Mouse (Mus musculus): ENCODE measurements around the gene Samd15. TPM values are rescaled to one million over a fixed set of nuclear protein-coding genes. Genes with fewer than 3 reads are reported as not detected.

Samd15 gene
- total RNA-seq, 2 experiments from 2014 or later, result 0.14 to 0.50 TPM

DNA sequence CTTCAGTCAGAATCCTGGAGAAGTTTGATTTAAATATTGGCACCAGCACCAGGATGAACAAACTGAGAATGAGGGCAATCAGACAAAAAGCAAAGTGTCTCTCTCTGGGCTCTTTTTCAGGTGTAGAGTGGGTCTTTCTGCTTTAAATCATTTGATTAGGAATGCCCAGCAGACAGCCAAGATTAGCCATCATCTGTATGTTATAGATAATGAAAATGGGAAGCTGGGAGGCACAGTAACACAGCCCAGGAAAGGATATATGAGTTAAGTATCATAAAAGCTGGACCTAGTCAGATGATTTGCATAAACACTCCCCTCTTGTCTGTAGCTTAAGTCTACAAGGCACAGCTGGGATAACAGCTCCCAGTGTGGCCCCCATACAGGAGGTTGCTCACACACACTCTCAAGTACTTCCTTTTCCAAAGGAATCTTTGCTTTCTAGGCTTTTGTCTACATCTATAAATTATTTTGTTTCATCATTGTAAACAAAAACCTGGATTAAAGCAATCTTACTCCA lies 30.9 kb downstream of the Samd15 start:
- no peak for DNase-seq

- no peak for DNase-seq
These were observed 37.5 kb downstream of the Samd15 start for GRCm38 (mm10) chr12:87236882-87237483.

GRCm38 (mm10) chr12:87238632-87239031 lies 39.1 kb downstream of the Samd15 start, which contains the start of gene Noxred1:
Noxred1 (minus strand) TSS chr12:87238732.
- no peak for DNase-seq

DNA sequence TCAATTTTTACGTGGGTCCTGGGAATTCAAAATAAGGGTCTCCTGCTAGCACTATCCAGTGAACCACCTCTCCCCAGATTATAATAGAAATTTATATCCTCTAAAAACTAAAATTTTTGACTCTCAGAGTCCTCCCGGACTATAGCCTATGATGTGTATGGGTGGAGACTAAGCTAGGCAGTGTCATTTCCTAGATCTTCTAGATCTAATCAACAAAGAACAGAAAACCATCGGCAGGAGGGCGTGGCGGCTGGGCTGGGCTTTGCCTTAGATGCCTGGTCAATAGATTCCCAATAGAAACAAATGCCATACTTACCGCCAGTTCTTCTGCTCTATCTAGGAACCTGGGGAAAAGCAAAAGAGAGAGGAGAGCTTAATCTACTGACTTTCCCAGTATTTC lies 50.6 kb downstream of the Samd15 start:
- DNase-seq, result no peak

- no peak for DNase-seq
These were observed 54.4 kb downstream of the Samd15 start for GRCm38 (mm10) chr12:87253878-87254277.

DNA sequence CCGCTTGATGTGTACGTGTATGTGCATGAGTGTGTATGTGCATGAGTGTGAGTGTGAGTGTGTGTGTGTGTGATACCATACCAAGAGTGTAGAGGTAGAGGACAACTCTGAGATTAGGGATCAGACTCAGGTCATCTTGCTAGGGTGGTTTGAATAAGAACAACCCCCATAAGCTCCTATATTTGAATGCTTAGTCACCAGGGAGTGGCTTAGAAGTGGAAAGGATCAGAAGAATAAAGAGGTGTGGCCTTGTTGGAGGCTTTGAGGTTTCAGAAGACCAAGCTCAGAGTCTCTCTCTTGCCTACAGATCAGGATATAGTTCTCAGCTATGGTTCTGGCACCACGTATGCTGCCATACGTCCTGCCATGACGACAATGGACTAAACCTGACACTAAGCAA lies 57.1 kb downstream of the Samd15 start:
- DNase-seq, result no peak

DNA sequence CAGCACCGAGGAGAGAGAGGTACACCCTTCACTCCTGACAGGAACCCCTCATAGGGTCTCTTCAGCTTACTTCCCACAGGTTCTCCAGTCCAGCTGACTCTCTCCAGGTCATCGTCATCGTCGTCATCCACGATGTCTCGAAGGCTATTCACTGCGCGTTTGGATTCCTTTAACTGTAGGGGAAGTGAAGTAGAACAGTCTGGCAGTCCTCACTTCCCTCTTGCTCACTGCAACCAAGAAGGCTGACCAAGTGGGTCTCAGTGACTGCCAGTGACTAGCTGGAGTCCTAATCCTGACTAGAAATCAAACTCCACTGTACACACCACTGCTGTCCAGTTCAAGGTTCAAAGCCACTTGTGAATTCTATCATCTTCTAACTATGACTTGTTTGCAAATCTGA lies 61.0 kb downstream of the Samd15 start:
- no peak for DNase-seq

Other genes with a start within 250 kb of the Samd15 start
- gene Zdhhc22, start 209.3 kb upstream of the Samd15 start, total RNA-seq (2021), result not detected
- gene Tmem63c, start 178.4 kb upstream of the Samd15 start, total RNA-seq (2021), result under 1 TPM; 0.23 to 0.29 TPM
- under 1 TPM in 1 of 2 experiments, not detected in 1; 0.28 TPM for gene Ngb, start 97.2 kb upstream of the Samd15 start, total RNA-seq (2021)
- 10 to 100 TPM; 47.1 to 49.6 TPM for gene Gstz1, start 52.6 kb upstream of the Samd15 start, total RNA-seq (2021)
- gene Pomt2, start 51.8 kb upstream of the Samd15 start, total RNA-seq (2021), result 1 to 10 TPM; 6.3 to 8.9 TPM
- gene Tmed8, start 731 bp downstream of the Samd15 start, total RNA-seq (2021), result 1 to 10 TPM; 2.4 to 3.5 TPM
- gene Noxred1, start 39.0 kb downstream of the Samd15 start, total RNA-seq (2021), result under 1 TPM in 1 of 2 experiments, not detected in 1; 0.27 TPM
- gene Vipas39, start 66.5 kb downstream of the Samd15 start, total RNA-seq (2021), result 10 to 100 TPM; 12.1 to 14.5 TPM
- 100 to 1,000 TPM; 104 to 108 TPM for gene Ahsa1, start 66.8 kb downstream of the Samd15 start, total RNA-seq (2021)
- not detected for gene Ism2, start 100.0 kb downstream of the Samd15 start, total RNA-seq (2021)
- 10 to 100 TPM; 28.6 to 30.0 TPM for gene Sptlc2, start 188.6 kb downstream of the Samd15 start, total RNA-seq (2021)
- gene Slirp, start 244.2 kb downstream of the Samd15 start, total RNA-seq (2021), result 100 to 1,000 TPM; 152 to 169 TPM
- 10 to 100 TPM in 1 of 2 experiments, 1 to 10 TPM in 1; 7.6 to 13.6 TPM for gene Alkbh1, start 244.3 kb downstream of the Samd15 start, total RNA-seq (2021)

Measured in gastrocnemius, postnatal 10 days (tissue).